Mouse (Mus musculus) CH12.LX (cell line): ENCODE data around the gene Rpl18.
A peak's percentile ranks its signal among the peaks of the same experiment; 100 is the strongest.

Experiments used
- BHLHE40 ChIP-seq: IDR thresholded peaks from 2 replicates; pipeline ENCODE4 v1.6.1; 2011; ENCODE audit warnings: mild to moderate bottlenecking, low read depth, low read length, improper control_type of control experiment
- CHD1 ChIP-seq: IDR thresholded peaks from 2 replicates; pipeline ENCODE4 v1.6.1; 2012; ENCODE audit warnings: low read depth, low read length, improper control_type of control experiment, inconsistent platforms
- CHD2 ChIP-seq: IDR thresholded peaks from 2 replicates; pipeline ENCODE4 v1.6.1; 2011; ENCODE audit warnings: low read length, improper control_type of control experiment
- CTCF ChIP-seq, 2 experiments: IDR thresholded peaks in 1 of 2; conservative IDR thresholded peaks in 1 of 2; 2 replicates each; pipeline ENCODE4 v1.5.1; 2011 to 2012; ENCODE audit warnings: low read depth in 2 of 2, low read length in 2 of 2, improper control_type of control experiment in 1 of 2, inconsistent platforms in 1 of 2, mild to moderate bottlenecking in 1 of 2, moderate library complexity in 1 of 2
- EP300 ChIP-seq: IDR thresholded peaks from 2 replicates; pipeline ENCODE4 v1.6.1; 2011; ENCODE audit warnings: low read length, improper control_type of control experiment
- ETS1 ChIP-seq: conservative IDR thresholded peaks from 2 replicates; pipeline ENCODE4 v1.6.1; 2012; ENCODE audit warnings: low read depth, mild to moderate bottlenecking, inconsistent platforms, low read length, improper control_type of control experiment, moderate library complexity
- KAT2A ChIP-seq: IDR thresholded peaks from 2 replicates; pipeline ENCODE4 v1.6.1; 2012; ENCODE audit warnings: low read length, improper control_type of control experiment, inconsistent platforms; ENCODE audit not compliant: insufficient replicate concordance
- MAFK ChIP-seq: IDR thresholded peaks from 2 replicates; pipeline ENCODE4 v1.6.1; 2011; ENCODE audit warnings: low read length, improper control_type of control experiment; ENCODE audit not compliant: insufficient replicate concordance
- MAZ ChIP-seq: IDR thresholded peaks from 2 replicates; pipeline ENCODE4 v1.6.1; 2012; ENCODE audit warnings: low read depth, mild to moderate bottlenecking, inconsistent platforms, low read length, improper control_type of control experiment, moderate library complexity
- PAX5 ChIP-seq: IDR thresholded peaks from 2 replicates; pipeline ENCODE4 v1.6.1; 2012; ENCODE audit warnings: low read length, inconsistent platforms, mixed read lengths
- POLR2A ChIP-seq: IDR thresholded peaks from 2 replicates; pipeline ENCODE4 v1.6.1; 2011; ENCODE audit warnings: low read depth, mild to moderate bottlenecking, improper control_type of control experiment, low read length
- SMC3 ChIP-seq: IDR thresholded peaks from 2 replicates; pipeline ENCODE4 v1.6.1; 2011; ENCODE audit warnings: low read depth, low read length, improper control_type of control experiment
- USF1 ChIP-seq: IDR thresholded peaks from 2 replicates; pipeline ENCODE4 v1.6.1; 2014; ENCODE audit warnings: low read depth, mild to moderate bottlenecking, inconsistent platforms, low read length, improper control_type of control experiment

DNA sequence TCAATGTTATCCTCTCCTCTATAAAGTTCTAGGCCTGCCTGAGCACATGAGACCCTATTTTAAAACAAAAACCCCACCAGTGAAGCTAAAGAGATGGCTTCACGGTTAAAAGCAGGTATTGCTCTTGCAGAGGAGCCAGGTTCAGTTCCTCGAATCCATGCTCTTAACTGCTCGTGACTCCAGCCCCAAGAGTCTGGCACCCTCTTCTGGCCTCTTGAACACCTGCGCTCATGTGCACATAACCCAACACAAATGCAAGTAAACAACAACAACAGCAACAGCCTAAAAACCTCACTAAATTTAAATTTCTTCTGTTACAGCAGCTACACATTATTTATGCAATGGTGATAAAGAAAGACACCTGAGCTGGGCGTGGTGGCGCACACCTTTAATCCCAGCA, 52.2 kb downstream of the Rpl18 start:
- no peak for TF ChIP-seq ETS1
- TF ChIP-seq CTCF (conservative IDR thresholded peaks at IDR 0.05 in 1 of 2, IDR thresholded peaks at IDR 0.05 in 1 of 2; ENCODE audit: low read depth in 2 of 2, low read length in 2 of 2): peak in 1 of 2 experiments; percentile 28; a peak in 2 of 4 replicates
- TF ChIP-seq CHD2: no peak
- TF ChIP-seq POLR2A: no peak
- TF ChIP-seq MAZ: no peak
- TF ChIP-seq MAFK: no peak
- TF ChIP-seq CHD1: no peak
- TF ChIP-seq SMC3: no peak
- no peak for TF ChIP-seq USF1
- TF ChIP-seq PAX5: no peak
- TF ChIP-seq KAT2A: no peak
- no peak for TF ChIP-seq BHLHE40
- TF ChIP-seq EP300: no peak
